Mouse (Mus musculus) liver, embryonic 14.5 days (tissue): ENCODE measurements around the gene Tnip1.

Source experiments
- CTCF ChIP-seq: IDR thresholded peaks from 2 replicates; pipeline ENCODE4 v1.5.1; 2016; ENCODE audit warnings: antibody characterized with exemption, low read depth, control low read depth
- EP300 ChIP-seq: IDR thresholded peaks from 2 replicates; pipeline ENCODE4 v1.6.1; 2016; ENCODE audit warnings: antibody characterized with exemption, low read depth

DNA sequence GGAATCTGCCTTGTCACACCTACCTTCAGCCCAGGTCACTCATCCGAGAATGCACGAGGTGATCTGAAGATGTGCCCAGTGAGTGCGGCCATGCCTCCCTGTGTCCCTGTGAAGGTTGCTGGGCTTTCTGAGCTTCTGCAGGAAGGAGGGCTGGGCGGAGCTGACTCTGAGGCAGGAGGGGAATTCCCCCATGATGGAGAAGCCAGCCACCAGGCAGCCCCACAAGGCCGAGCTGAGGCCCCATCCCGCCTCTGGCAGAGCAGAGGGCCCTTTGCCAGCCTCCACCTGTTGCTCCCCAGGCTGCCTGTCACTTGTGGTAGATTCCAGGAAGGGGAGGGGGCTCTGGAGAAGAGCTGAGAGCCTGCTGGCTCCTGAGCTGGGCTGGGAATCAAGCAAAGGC lies at the start of gene Tnip1:
- TF ChIP-seq CTCF, result no peak
- no peak for TF ChIP-seq EP300
